Mouse (Mus musculus) cerebellum, postnatal 25 days (tissue): ENCODE measurements around the gene Tent2.
A peak's percentile ranks its signal among the peaks of the same experiment; 100 is the strongest.

Experiments used
- DNase-seq, 2 experiments: peaks; one replicate each; pipeline ENCODE4 v3.0.0; 2021; ENCODE audit warnings: mixed read lengths in 2 of 2

The Tent2 gene

GRCm38 (mm10) chr13:93138059-93138458, 54.1 kb downstream of the Tent2 start:
- no peak for DNase-seq

GRCm38 (mm10) chr13:93137098-93137497, 55.1 kb downstream of the Tent2 start:
- DNase-seq, result peak; percentile 70 to 80

DNA sequence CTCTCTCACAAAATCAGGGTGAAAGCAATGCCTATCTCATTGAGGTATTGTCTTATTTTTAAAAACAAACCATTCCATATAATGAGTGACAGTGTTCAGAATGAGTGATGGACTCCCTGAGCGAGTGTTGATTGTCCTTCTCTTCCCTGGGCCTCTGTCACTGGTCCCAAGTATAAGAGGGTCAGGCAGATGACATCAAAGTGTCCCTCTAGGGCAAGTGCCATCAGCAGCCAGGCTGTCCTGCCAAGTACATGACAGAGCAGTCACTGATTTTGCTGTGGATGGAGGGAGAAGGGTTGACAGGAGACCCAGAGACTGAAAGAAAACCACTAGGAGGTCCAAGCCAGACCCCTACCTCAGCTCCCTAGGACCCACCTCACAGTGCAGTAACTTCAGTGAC, 55.9 kb downstream of the Tent2 start:
- DNase-seq, result no peak

- DNase-seq, result no peak
Measured at GRCm38 (mm10) chr13:93135501-93135900, 56.7 kb downstream of the Tent2 start.

GRCm38 (mm10) chr13:93130674-93131073, 61.5 kb downstream of the Tent2 start:
- DNase-seq, result no peak

DNA sequence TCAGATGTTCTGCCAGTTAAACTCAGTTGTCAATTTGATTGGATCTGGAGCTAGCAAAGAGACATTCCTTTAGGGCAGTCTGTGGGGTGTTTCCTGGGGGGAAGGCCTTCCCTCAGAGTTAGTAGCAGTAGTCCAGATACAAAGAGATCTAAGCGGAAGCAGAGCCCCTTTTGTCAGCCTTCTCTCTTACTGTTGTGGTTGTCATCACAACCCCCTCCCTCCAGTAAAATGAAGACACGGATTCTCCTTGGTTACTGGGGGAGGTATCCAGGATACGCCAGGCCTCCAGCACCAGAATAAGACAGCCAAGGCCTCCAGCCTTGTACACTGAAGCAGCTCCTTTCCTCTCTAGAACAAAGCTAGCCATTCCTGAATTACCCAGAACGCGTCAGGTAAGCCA, 63.2 kb downstream of the Tent2 start:
- DNase-seq, result no peak

DNA sequence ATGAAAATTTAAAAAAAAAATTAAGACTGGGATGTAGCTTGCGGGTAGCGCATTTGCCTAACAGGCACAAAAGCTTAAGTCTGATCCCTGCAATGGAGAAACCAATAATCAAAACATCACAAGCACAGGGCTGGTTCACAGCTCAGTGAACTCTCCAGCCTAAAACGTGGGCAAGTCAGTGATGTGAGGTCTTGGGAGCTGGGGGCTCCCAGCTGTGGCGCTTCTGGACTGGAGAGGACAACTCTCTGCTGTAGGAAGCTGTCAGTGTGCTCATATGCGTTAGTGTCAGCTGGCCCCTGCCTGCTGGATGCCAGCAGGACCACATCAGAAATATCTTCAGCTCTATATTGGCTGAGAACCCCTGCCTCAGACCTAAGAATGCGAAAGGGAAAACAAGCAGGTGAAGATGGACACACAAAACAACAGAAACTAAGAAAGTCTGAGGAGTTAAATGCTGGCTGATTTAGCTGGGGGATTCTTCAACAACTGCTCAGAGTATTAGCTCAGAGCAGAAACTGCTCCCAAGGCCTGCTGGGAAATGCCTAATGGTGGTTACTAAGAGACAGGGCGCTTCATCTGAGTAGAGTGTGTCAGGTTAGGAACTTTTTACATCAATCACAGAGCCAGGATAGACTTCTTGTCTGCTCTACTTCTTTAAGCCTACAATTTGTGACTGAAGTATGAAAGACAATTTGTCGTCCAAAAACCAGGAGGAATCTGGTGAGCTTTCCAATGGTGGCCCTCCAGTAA, 63.9 kb downstream of the Tent2 start:
- no peak for DNase-seq

- no peak for DNase-seq
Measured at GRCm38 (mm10) chr13:93122321-93122720, 69.9 kb downstream of the Tent2 start.

DNA sequence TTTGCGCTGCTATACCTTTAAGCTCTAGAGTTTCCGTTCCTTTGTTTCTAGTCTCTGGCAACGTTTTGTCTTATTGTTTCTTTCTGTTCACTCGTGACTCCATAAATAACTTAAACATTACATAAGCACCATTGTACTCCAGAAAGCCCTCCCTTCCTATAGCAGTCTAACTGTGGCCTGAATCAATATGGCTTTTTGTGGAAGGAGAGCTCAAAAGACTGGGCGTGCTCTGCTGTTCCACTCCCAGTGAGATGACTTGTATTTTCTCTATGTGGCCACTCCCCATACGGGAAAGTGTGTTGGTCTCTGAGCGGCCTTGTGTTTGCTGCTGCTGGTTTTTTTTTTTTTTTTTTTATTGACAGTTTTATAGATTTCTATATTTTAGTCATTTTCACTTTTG, 74.9 kb downstream of the Tent2 start:
- DNase-seq, result no peak

DNA sequence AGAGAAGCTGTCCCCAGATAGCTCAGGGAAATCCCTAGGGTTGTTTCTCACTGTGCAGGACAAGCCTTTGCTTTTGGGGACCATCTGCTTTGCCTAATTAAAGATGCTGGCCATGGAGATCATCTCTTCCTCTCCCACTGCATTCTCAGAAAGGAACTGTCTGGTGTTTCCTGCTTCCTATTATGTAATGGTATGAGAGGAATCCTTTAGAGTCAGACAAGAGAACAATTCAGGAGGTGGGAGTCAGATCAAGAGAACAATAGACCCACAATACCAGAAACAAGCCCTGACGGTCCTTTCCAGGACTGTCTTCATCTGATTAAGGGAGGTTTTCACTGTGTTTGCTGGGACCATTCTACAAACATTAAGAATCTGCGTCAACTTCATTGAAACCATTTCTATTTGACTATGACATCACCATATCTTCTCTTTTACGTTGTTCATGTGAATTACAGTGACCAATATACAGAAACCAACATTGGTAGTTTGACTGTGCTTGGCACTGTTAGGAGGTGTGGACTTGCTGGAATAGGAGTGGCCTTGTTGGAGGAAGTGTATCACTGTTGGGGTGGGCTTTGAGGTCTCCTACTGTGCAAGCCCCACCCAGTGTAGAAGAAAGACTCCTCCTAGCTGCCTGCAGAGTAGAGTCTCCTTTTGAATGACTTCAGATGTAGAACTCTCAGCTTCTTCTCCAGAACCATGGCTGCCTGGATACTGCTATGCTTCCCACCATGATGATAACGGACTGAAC, 89.7 kb downstream of the Tent2 start:
- no peak for DNase-seq

- no peak for DNase-seq
Measured at GRCm38 (mm10) chr13:93098596-93098995, 93.6 kb downstream of the Tent2 start.

- no peak for DNase-seq
Measured at GRCm38 (mm10) chr13:93096643-93097042, 95.5 kb downstream of the Tent2 start.
